Mouse (Mus musculus) erythroblast, embryonic 14.5 days (primary cell): ENCODE measurements around the gene Fam20c. TPM values are rescaled to one million over a fixed set of nuclear protein-coding genes. Genes with fewer than 3 reads are reported as not detected.
A peak's percentile ranks its signal among the peaks of the same experiment; 100 is the strongest.

Experiments
- H3K27me3 ChIP-seq: 2 replicates; pipeline ENCODE4 v1.6.1; 2012; ENCODE audit warnings: inconsistent platforms; ENCODE audit not compliant: control insufficient read depth
- H3K36me3 ChIP-seq: 2 replicates; pipeline ENCODE4 v1.6.1; 2012; ENCODE audit warnings: mild to moderate bottlenecking, inconsistent platforms; ENCODE audit not compliant: control insufficient read depth
- H3K4me1 ChIP-seq: 2 replicates; pipeline ENCODE4 v1.6.1; 2012; ENCODE audit warnings: inconsistent platforms; ENCODE audit not compliant: control insufficient read depth
- H3K4me3 ChIP-seq: replicated peaks from 2 replicates; pipeline ENCODE3; 2012; ENCODE audit warnings: moderate library complexity, mild to moderate bottlenecking, inconsistent platforms
- H3K9me3 ChIP-seq: 2 replicates; pipeline ENCODE4 v1.6.1; 2012; ENCODE audit warnings: low read length, inconsistent platforms, mixed read lengths; ENCODE audit not compliant: control insufficient read depth
- GATA1 ChIP-seq: IDR thresholded peaks from 2 replicates; pipeline ENCODE4 v1.6.1; 2012; ENCODE audit warnings: low read length, inconsistent platforms, mixed read lengths
- TAL1 ChIP-seq: IDR thresholded peaks from 3 replicates; pipeline ENCODE4 v1.6.1; 2012; ENCODE audit warnings: low read length, inconsistent platforms, mixed read lengths
- polyA plus RNA-seq: library from polyadenylated mRNA; stranded (reverse); fragments of >175 nt; gene quantifications from 2 replicates; pipeline ENCODE4 v1.2.3, GENCODE M21; 2012

Fam20c gene
- polyA plus RNA-seq = 0.04 and 0.08 TPM in 2 replicates

DNA sequence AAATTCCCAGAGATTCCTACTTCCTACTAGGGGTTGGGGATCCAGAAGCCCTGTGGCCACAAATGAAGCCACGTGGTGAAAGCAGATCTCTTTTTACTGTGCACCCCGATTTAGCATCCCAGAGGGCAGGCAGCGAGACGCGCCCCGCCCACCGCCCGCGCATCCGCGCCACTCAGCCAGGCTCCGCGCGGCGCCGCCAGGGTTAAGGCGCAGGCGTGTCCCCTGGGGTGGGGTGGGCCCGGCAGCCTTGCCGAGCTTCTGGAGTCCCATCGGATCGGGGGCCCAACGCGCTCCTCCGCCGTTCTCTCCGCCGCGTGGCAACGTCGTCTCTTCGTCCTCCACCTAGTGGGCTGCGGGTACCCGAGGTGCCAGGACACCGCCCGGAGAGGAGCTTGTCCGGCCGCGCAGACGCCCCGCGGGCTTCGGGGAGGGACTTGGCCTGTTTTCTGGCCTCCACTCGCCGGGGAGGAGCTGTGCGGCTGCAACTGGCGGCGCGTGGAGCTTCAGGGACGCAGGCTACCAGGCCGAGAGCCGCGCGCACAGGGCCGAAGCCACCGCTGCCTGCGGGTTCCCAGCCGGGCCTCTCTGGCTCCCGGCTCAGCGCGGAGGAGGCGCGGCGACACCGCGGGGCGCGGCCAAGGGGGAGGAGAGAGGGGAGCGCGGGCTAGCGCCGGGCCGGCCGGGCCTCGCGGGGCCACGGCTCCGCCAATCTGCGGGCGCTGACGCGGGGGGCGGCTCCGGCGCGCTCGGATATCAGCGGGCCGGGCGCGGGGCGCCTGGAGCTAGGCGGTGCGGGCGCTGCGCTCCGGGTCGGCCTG is at the start of gene Fam20c:
Gene Fam20c, plus strand, starts transcription at position 212 of the 818 bp plus-strand sequence.
- H3K4me1 ChIP-seq = no peaks in the 10 kb centered on the region
- TF ChIP-seq TAL1 = no peak
- TF ChIP-seq GATA1 = no peak
- no peaks in the 10 kb centered on the region; the same call in 1 of the 2 replicates for H3K36me3 ChIP-seq
- H3K9me3 ChIP-seq = no peaks in the 10 kb centered on the region
- H3K27me3 ChIP-seq = peaks cover 44% of the 10 kb centered on the region
- peak within 1 kb of the TSS; percentile 55 for H3K4me3 ChIP-seq

- H3K27me3 ChIP-seq = no peaks in the 10 kb centered on the region
- no peak overlapping the region for H3K4me3 ChIP-seq
- H3K9me3 ChIP-seq = no peaks in the 10 kb centered on the region
- no peaks in the 10 kb centered on the region for H3K36me3 ChIP-seq
- H3K4me1 ChIP-seq = no peaks in the 10 kb centered on the region
- TF ChIP-seq GATA1 (no peak), TAL1 (no peak)
These were observed 46.9 kb upstream of the Fam20c start for GRCm38 (mm10) chr5:138707367-138707766.

GRCm38 (mm10) chr5:138708591-138708990 is 45.7 kb upstream of the Fam20c start:
- Histone ChIP-seq H3K4me3 (no peak overlapping the region), H3K36me3 (no peaks in the 10 kb centered on the region), H3K9me3 (no peaks in the 10 kb centered on the region), H3K4me1 (no peaks in the 10 kb centered on the region), H3K27me3 (no peaks in the 10 kb centered on the region)
- TF ChIP-seq TAL1 = no peak

GRCm38 (mm10) chr5:138715561-138716095 is 38.7 kb upstream of the Fam20c start:
- no peak for TF ChIP-seq TAL1
- TF ChIP-seq GATA1 = no peak
- Histone ChIP-seq H3K27me3 (no peaks in the 10 kb centered on the region), H3K9me3 (no peaks in the 10 kb centered on the region), H3K4me1 (no peaks in the 10 kb centered on the region), H3K4me3 (no peak overlapping the region), H3K36me3 (no peaks in the 10 kb centered on the region)

DNA sequence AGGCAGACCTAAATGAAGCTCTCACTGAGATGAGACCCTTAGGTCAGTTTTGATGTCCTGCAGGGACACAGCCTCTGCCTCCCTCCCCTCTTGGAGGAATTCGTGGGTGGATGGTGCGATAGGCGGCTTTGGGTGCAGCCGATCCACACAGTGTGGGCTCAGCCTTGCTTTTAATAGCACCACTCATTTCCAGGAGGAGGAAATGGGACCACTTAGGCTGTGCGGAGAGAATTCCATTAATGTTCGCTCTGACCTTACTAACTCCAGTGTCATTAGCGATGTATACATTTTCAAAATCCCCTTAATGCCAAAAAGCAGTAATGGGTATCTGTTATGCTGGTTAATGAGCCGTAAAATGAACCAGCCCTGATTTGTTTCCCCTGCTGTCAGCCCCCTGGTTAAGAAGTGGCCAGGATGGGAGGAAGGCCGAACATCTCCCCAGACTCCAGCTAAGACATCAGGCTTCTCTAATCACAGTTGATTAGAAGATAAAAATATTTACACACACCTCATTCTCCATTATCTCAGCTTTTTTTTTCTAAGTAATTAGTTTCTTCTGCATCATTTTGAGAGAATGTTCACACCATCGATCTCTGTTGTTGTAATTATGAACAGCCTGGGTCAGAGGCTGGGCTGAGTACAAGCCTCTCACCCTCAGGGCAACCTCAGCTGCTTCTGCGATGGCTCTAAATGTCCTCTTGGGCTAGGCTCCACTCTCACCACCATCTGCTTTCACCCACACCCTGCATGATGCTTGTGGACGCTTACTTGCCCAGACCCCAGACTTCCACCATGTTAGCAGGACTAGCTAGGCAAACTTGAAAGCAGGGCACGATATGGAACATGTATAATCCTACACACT is 33.8 kb upstream of the Fam20c start:
- TF ChIP-seq GATA1 (no peak), TAL1 (no peak)
- Histone ChIP-seq H3K4me3 (no peak overlapping the region), H3K9me3 (no peaks in the 10 kb centered on the region), H3K36me3 (no peaks in the 10 kb centered on the region), H3K27me3 (no peaks in the 10 kb centered on the region), H3K4me1 (no peaks in the 10 kb centered on the region)

DNA sequence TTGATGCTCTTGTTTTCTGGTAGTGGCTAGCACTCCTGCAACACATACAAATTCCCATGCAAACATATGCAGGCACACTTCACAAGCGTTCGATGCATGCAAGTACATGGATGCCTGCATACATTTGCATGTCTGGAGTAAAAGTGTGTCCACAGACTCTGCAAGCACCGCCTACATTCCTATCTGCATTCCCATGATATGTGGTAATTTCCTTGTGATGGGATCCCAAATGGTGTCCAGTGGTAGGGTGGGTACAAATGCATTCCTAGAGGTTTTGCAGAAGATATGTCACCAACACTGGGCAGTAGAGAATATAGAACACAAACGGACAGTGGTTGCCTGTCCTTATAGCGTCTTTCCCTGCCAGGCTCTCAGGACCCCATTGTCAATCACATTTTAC is 29.9 kb upstream of the Fam20c start:
- TF ChIP-seq TAL1 = no peak
- TF ChIP-seq GATA1 = no peak

DNA sequence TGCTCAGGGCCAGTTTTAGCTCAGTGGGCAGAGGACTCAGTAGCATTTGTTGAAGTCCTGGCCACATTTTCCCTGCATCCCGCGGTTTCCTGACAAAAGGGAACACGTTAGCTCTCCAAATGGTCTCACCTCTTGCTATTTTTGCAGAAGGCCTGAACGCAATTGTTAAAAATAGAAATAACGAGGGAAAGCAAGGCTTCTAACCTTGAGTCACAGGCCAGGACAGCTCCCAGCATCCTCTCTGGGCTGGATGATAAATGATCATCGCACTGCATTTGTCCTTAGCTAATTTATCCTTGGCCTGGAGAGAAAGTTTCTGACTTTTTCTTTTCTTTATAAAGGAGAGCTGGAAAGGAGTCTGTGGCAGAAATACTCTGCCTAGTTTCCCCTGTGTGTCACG is 29.2 kb upstream of the Fam20c start:
- Histone ChIP-seq H3K27me3 (no peaks in the 10 kb centered on the region), H3K36me3 (no peaks in the 10 kb centered on the region), H3K4me1 (no peaks in the 10 kb centered on the region), H3K4me3 (no peak overlapping the region), H3K9me3 (no peaks in the 10 kb centered on the region)
- no peak for TF ChIP-seq GATA1
- no peak for TF ChIP-seq TAL1

More for the DNA sequence above, 29.9 kb upstream of the Fam20c start:
- H3K4me1 ChIP-seq = no peaks in the 10 kb centered on the region
- no peaks in the 10 kb centered on the region for H3K27me3 ChIP-seq
- no peak overlapping the region for H3K4me3 ChIP-seq
- H3K36me3 ChIP-seq = no peaks in the 10 kb centered on the region
- no peaks in the 10 kb centered on the region for H3K9me3 ChIP-seq

GRCm38 (mm10) chr5:138730863-138731262 is 23.5 kb upstream of the Fam20c start:
- Histone ChIP-seq H3K27me3 (no peaks in the 10 kb centered on the region), H3K9me3 (no peaks in the 10 kb centered on the region), H3K4me3 (no peak overlapping the region), H3K36me3 (no peaks in the 10 kb centered on the region), H3K4me1 (no peaks in the 10 kb centered on the region)
- TF ChIP-seq TAL1 = no peak
- TF ChIP-seq GATA1 = no peak
